Mouse (Mus musculus) megakaryocyte, embryonic 14.5 days (primary cell): ENCODE measurements around the gene Hmg20b. TPM values are rescaled to one million over a fixed set of nuclear protein-coding genes. Genes with fewer than 3 reads are reported as not detected.
A peak's percentile ranks its signal among the peaks of the same experiment; 100 is the strongest.

Experiments
- H3K27me3 ChIP-seq: replicated peaks from 2 replicates; pipeline ENCODE3; 2012; ENCODE audit warnings: inconsistent platforms
- H3K36me3 ChIP-seq: replicated peaks from 2 replicates; pipeline ENCODE3; 2012; ENCODE audit warnings: low read length, inconsistent platforms, mixed read lengths
- H3K4me1 ChIP-seq: 2 replicates; pipeline ENCODE4 v1.6.1; 2012; ENCODE audit warnings: inconsistent platforms
- H3K4me3 ChIP-seq: replicated peaks from 2 replicates; pipeline ENCODE3; 2012; ENCODE audit warnings: moderate library complexity, mild to moderate bottlenecking, inconsistent platforms
- H3K9me3 ChIP-seq: 2 replicates; pipeline ENCODE4 v1.6.1; 2012; ENCODE audit warnings: inconsistent platforms
- FLI1 ChIP-seq: IDR thresholded peaks from 2 replicates; pipeline ENCODE4 v1.6.1; 2012; ENCODE audit warnings: low read length, inconsistent platforms, mixed read lengths
- GATA1 ChIP-seq: IDR thresholded peaks from 3 replicates; pipeline ENCODE4 v1.6.1; 2012; ENCODE audit warnings: mixed read lengths, low read length, inconsistent platforms, borderline replicate concordance
- polyA plus RNA-seq: library from polyadenylated mRNA; stranded (reverse); fragments of >175 nt; gene quantifications from 2 replicates; pipeline ENCODE4 v1.2.3, GENCODE M21; 2012; ENCODE audit warnings: low replicate concordance; ENCODE audit not compliant: insufficient read depth

The Hmg20b gene
- polyA plus RNA-seq, 1 experiment = 302 TPM

DNA sequence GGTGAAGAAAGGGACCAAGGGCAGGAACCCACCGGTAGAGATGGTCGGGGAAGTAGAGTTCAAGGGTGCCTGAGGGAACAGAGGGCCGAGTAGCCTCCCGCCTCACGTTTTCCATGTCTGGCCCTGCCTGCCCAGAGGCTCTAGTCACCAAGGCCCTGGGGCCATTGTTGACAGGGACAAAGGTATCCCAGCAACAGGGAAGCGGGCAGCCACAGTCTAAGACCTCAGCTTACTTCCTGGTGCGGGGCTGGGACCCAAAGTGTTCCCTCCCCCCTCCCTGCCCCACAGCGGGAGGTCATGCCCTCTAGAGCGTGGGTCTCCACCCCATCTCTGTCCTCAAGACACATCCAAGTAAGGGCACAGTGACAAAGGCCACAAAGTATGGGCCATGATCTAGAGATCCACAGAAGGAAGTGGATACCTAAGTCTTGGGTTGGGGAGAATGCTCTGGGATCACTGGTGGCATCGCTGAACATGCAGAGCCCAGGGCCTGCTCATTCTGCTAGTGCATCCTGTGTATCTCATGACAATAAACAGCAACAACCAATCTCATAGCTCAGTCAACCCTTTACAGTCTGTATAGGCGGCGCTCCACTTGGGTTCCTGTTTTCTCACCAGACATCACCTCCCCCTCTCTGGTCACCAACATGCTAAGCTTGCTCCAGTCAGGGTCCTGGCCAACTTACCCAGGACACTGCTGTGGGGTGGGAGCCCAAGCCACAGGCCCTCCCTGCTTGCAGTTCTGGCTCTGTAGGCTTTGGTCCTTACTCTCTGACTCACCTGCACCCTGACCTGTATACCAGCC lies 15.6 kb upstream of the Hmg20b start, which contains the start of gene 4930404N11Rik:
Gene 4930404N11Rik, minus strand, starts transcription at position 145 of the 805 bp plus-strand sequence.
- Histone ChIP-seq H3K9me3 (no peaks in the 10 kb centered on the region), H3K36me3 (peaks cover 100% of the 10 kb centered on the region), H3K4me3 (peak within 1 kb of the TSS; percentile 4), H3K27me3 (no peaks in the 10 kb centered on the region), H3K4me1 (peaks cover 81% of the 10 kb centered on the region)
- TF ChIP-seq FLI1 (no peak), GATA1 (no peak)

- Histone ChIP-seq H3K9me3 (no peaks in the 10 kb centered on the region), H3K36me3 (peaks cover 100% of the 10 kb centered on the region), H3K27me3 (no peaks in the 10 kb centered on the region), H3K4me3 (peak overlapping the region; percentile 4), H3K4me1 (peaks cover 88% of the 10 kb centered on the region)
- TF ChIP-seq GATA1 (no peak), FLI1 (no peak)
Observed at GRCm38 (mm10) chr10:81365073-81365472, 14.8 kb upstream of the Hmg20b start.

DNA sequence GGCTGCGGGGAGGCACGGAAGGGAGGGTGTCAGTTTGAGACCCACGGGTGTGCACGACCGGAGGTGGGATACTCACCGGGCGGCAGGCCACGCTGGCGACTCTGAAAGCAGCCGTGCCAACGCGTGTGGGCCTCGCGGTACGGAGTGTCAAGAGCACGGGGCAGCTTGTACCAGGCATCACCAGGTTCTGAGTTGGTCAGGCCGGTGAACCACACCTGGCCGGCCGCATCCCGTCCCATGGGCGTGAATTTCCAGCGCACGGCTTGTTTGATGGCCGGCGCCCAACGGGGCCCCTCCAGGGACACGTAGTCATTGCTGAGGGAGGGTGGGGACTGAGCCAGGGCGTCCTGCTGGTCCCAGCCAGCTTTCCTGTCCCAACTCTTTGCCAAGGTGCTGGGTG lies 14.4 kb upstream of the Hmg20b start:
- Histone ChIP-seq H3K4me1 (peaks cover 92% of the 10 kb centered on the region), H3K27me3 (no peaks in the 10 kb centered on the region), H3K36me3 (peaks cover 100% of the 10 kb centered on the region), H3K9me3 (no peaks in the 10 kb centered on the region), H3K4me3 (no peak overlapping the region)
- TF ChIP-seq FLI1 (no peak), GATA1 (no peak)

- Histone ChIP-seq H3K4me3 (no peak overlapping the region), H3K27me3 (no peaks in the 10 kb centered on the region), H3K36me3 (peaks cover 99% of the 10 kb centered on the region), H3K4me1 (peaks cover 95% of the 10 kb centered on the region), H3K9me3 (no peaks in the 10 kb centered on the region)
- TF ChIP-seq FLI1 (no peak), GATA1 (no peak)
Observed at GRCm38 (mm10) chr10:81363436-81364346, 13.4 kb upstream of the Hmg20b start.

- Histone ChIP-seq H3K4me3 (peak overlapping the region; percentile 28), H3K4me1 (peaks cover 95% of the 10 kb centered on the region)
Observed at GRCm38 (mm10) chr10:81362336-81362949, 12.2 kb upstream of the Hmg20b start.

DNA sequence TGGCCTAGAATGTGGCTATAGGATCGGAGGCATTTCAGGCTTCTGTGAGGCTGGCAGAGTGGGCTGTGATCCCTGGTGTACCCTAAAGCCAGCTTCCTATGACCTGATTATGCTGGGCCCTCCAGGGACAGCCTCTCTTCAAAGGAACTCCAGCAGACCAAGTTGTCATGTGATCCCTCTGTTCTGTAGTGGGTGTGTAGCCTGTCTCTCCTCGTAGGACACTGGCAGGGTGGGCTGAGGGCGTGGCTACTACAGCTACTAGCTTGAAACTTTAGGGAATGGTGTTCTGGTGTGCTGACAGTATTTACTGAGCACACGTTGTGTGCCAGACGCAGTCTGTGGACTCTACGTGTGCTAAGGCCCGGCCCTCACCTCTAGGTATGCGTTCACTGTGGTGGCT lies 10.4 kb upstream of the Hmg20b start:
- Histone ChIP-seq H3K4me3 (peak overlapping the region; percentile 81), H3K36me3 (peaks cover 69% of the 10 kb centered on the region), H3K4me1 (peaks cover 91% of the 10 kb centered on the region)

More at GRCm38 (mm10) chr10:81362336-81362949, 12.2 kb upstream of the Hmg20b start:
- TF ChIP-seq GATA1 (no peak), FLI1 (no peak)
- H3K36me3 ChIP-seq = peaks cover 87% of the 10 kb centered on the region
- H3K9me3 ChIP-seq = no peaks in the 10 kb centered on the region
- H3K27me3 ChIP-seq = no peaks in the 10 kb centered on the region

GRCm38 (mm10) chr10:81358841-81359240 lies 8.6 kb upstream of the Hmg20b start:
- Histone ChIP-seq H3K4me3 (peak overlapping the region; percentile 100), H3K36me3 (peaks cover 51% of the 10 kb centered on the region)
- TF ChIP-seq GATA1 (no peak), FLI1 (no peak)

More for the DNA sequence above, 10.4 kb upstream of the Hmg20b start:
- TF ChIP-seq FLI1 (no peak), GATA1 (no peak)
- H3K9me3 ChIP-seq = no peaks in the 10 kb centered on the region
- no peaks in the 10 kb centered on the region for H3K27me3 ChIP-seq

DNA sequence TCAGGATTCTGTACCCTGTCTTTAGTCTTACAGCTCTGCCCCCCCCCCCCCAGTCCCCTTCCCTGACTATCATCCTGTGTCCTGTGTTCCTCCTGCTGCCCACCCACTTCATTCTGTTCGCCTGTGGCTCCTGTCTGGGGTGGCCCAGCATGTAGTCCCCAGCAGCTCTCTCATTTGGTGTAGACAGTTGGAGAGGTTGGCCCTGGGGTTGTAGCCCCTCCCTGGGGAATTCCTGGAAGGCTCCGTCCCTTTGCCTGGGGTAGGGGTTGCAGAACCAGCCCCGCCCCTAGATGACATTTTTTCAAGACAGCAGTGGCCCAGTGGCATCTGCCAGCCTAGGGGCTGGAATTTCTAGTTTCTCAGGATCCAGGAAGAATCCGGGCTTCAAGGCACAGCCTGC lies 7.9 kb upstream of the Hmg20b start:
- H3K4me3 ChIP-seq = peak overlapping the region; percentile 100
- no peaks in the 10 kb centered on the region for H3K9me3 ChIP-seq
- TF ChIP-seq FLI1 (no peak), GATA1 (no peak)
- no peaks in the 10 kb centered on the region for H3K27me3 ChIP-seq
- peaks cover 84% of the 10 kb centered on the region for H3K4me1 ChIP-seq
- H3K36me3 ChIP-seq = peaks cover 44% of the 10 kb centered on the region

More at GRCm38 (mm10) chr10:81358841-81359240, 8.6 kb upstream of the Hmg20b start:
- Histone ChIP-seq H3K27me3 (no peaks in the 10 kb centered on the region), H3K9me3 (no peaks in the 10 kb centered on the region), H3K4me1 (peaks cover 90% of the 10 kb centered on the region)
